Mouse (Mus musculus): ENCODE results near the gene Actr2. TPM values are rescaled to one million over a fixed set of nuclear protein-coding genes. Genes with fewer than 3 reads are reported as not detected.
"Not testable (repeated sequence)": the region's sequence is repeated elsewhere in the genome, so short reads cannot be mapped to it uniquely, and the experiment has no call there.

Gene Actr2
- 75.1 and 78.0 TPM in 2 replicates for polyA plus RNA-seq (2014; fragmentation: Nextera tagmentation; extraction: Ambion mirVana)

DNA sequence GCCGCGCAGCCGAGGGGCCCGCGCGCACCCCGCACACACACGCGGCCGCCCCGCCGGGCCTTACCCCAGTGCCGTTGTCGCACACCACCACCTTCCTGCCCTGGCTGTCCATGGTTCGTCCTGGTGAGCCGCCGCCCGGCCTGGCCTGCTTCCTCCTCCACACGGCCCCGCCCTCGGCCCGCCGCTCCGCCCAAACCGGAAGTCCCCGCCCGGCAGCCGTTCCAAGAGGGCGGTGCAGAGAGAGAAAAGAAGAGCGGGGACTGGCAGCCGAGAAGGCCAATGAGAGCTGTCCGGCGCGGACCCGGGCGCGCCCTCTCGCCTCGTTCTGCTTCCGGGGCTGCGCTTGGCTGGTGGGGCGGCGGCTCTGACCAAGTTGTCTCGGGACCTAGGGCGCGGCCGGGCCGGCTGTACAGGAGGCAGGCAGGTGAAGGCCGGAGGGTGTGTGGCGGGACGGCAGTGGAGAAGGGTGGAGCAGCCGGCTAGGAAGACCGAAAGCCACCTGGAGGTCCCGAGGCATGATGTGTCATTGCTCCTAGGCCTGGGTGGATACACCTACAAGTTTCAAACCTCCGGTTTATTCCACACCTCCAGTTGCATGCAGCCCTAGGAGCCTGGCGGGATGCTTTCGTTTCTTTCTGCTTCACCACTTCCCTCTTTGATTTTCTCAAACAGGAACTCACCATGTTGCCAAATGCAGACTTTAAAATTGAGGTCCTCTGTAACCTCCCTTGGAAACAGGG lies at the start of gene Actr2:
Gene Actr2, minus strand, starts transcription at position 173 of the 740 bp plus-strand sequence.
- peak within 1 kb of the TSS; percentile 91 for H3K27ac ChIP-seq (ENCODE audit: low read depth, low read length)
- peak within 1 kb of the TSS; percentile 94 for H3K4me3 ChIP-seq (ENCODE audit: low read depth, low read length)
- ATAC-seq (ENCODE audit: insufficient read depth, low FRiP score, low TSS enrichment) (peak; percentile 99), DNase-seq (ENCODE audit: low spot score) (peak; percentile 98)
- peaks cover 5% of the 10 kb centered on the region; the same call in 1 of the 2 replicates for H3K4me1 ChIP-seq (ENCODE audit: control insufficient read depth, insufficient read depth, low read length)
- no peaks in the 10 kb centered on the region for H3K27me3 ChIP-seq (ENCODE audit: control insufficient read depth, insufficient read depth, low read length)
- no peaks in the 10 kb centered on the region for H3K9me3 ChIP-seq (ENCODE audit: control insufficient read depth, low read length)
- under 1% methylated on average over 57 of the region's 57 CpGs for WGBS
- peak within 1 kb of the TSS; percentile 69 for H3K4me2 ChIP-seq (ENCODE audit: low read depth)
- no peaks in the 10 kb centered on the region for H3K36me3 ChIP-seq (ENCODE audit: control insufficient read depth, insufficient read depth, low read length)
- peak within 1 kb of the TSS; percentile 88 for H3K9ac ChIP-seq (ENCODE audit: low read length)

GRCm38 (mm10) chr11:20158879-20159278 lies 46.2 kb upstream of the Actr2 start:
- Histone ChIP-seq H3K4me1 (ENCODE audit: control insufficient read depth, insufficient read depth, low read length) (no peaks in the 10 kb centered on the region), H3K9ac (ENCODE audit: low read length) (no peak overlapping the region), H3K4me3 (ENCODE audit: low read depth, low read length) (no peak overlapping the region), H3K27me3 (ENCODE audit: control insufficient read depth, insufficient read depth, low read length) (no peaks in the 10 kb centered on the region), H3K9me3 (ENCODE audit: control insufficient read depth, low read length) (no peaks in the 10 kb centered on the region), H3K27ac (ENCODE audit: low read depth, low read length) (no peak overlapping the region), H3K4me2 (ENCODE audit: low read depth) (no peak overlapping the region), H3K36me3 (ENCODE audit: control insufficient read depth, insufficient read depth, low read length) (no peaks in the 10 kb centered on the region)
- DNase-seq (ENCODE audit: low spot score) (no peak), ATAC-seq (ENCODE audit: insufficient read depth, low FRiP score, low TSS enrichment) (no peak)

GRCm38 (mm10) chr11:20153542-20153941 lies 40.8 kb upstream of the Actr2 start:
- not testable (repeated sequence) for H3K9me3 ChIP-seq (ENCODE audit: control insufficient read depth, low read length)

DNA sequence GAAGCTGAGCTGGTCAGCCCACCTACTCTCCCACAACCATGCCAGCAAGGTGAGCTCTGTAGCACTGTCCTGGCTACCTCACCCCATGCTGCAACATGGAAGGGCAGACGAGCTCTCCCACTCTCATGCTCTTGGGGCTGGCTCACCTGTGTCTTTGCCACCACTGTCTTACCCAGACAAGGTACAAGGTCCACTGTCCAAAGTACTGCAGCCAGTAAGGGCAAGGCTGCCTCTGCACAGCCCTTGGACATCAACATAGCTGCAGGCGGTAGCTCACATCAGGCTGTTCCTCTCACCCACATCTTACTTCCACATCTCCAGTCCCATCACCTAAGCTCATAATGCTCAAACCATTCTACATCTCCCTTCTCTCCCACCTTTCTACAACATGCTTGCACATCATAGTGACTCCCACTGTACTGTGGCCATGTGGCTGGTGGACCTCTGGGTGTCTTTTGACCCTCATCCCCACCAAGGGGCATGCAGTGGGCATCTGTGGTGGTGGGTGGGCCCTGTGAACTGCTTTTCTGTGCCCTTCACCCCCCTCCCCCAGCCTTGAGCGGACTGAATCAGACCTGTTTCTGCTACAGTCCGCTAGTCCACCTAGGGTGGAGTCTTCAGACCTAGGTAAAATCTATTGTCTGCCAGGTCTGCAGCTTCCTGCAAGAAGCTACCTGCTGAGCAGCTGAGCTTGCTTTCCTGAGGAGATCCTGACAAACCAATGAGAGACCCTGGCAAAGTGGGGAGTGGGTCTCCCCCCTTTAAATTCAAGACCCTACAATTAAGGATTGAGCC lies 39.6 kb upstream of the Actr2 start:
- Histone ChIP-seq H3K4me3 (ENCODE audit: low read depth, low read length) (no peak overlapping the region), H3K9ac (ENCODE audit: low read length) (no peak overlapping the region), H3K4me1 (ENCODE audit: control insufficient read depth, insufficient read depth, low read length) (no peaks in the 10 kb centered on the region), H3K27ac (ENCODE audit: low read depth, low read length) (no peak overlapping the region), H3K9me3 (ENCODE audit: control insufficient read depth, low read length) (no peaks in the 10 kb centered on the region), H3K27me3 (ENCODE audit: control insufficient read depth, insufficient read depth, low read length) (no peaks in the 10 kb centered on the region), H3K4me2 (ENCODE audit: low read depth) (no peak overlapping the region), H3K36me3 (ENCODE audit: control insufficient read depth, insufficient read depth, low read length) (no peaks in the 10 kb centered on the region)
- ATAC-seq (ENCODE audit: insufficient read depth, low FRiP score, low TSS enrichment) (no peak), DNase-seq (ENCODE audit: low spot score) (no peak)
- WGBS = 85% methylated on average over 4 of the region's 4 CpGs

More at GRCm38 (mm10) chr11:20153542-20153941, 40.8 kb upstream of the Actr2 start:
- not testable (repeated sequence) for H3K36me3 ChIP-seq (ENCODE audit: control insufficient read depth, insufficient read depth, low read length); H3K9ac ChIP-seq (ENCODE audit: low read length); H3K27ac ChIP-seq (ENCODE audit: low read depth, low read length); H3K4me1 ChIP-seq (ENCODE audit: control insufficient read depth, insufficient read depth, low read length); DNase-seq (ENCODE audit: low spot score); ATAC-seq (ENCODE audit: insufficient read depth, low FRiP score, low TSS enrichment); H3K27me3 ChIP-seq (ENCODE audit: control insufficient read depth, insufficient read depth, low read length); H3K4me2 ChIP-seq (ENCODE audit: low read depth); H3K4me3 ChIP-seq (ENCODE audit: low read depth, low read length)
- WGBS = 86% methylated on average over 5 of the region's 5 CpGs

GRCm38 (mm10) chr11:20151290-20151689 lies 38.6 kb upstream of the Actr2 start:
- no peak overlapping the region for H3K27ac ChIP-seq (ENCODE audit: low read depth, low read length)
- no peaks in the 10 kb centered on the region for H3K9me3 ChIP-seq (ENCODE audit: control insufficient read depth, low read length)
- no peaks in the 10 kb centered on the region for H3K4me1 ChIP-seq (ENCODE audit: control insufficient read depth, insufficient read depth, low read length)
- 88% methylated on average over 5 of the region's 5 CpGs for WGBS
- no peaks in the 10 kb centered on the region for H3K36me3 ChIP-seq (ENCODE audit: control insufficient read depth, insufficient read depth, low read length)
- H3K27me3 ChIP-seq (ENCODE audit: control insufficient read depth, insufficient read depth, low read length) = no peaks in the 10 kb centered on the region
- no peak overlapping the region for H3K4me3 ChIP-seq (ENCODE audit: low read depth, low read length)
- H3K9ac ChIP-seq (ENCODE audit: low read length) = no peak overlapping the region
- no peak for ATAC-seq (ENCODE audit: insufficient read depth, low FRiP score, low TSS enrichment)
- no peak overlapping the region for H3K4me2 ChIP-seq (ENCODE audit: low read depth)
- no peak for DNase-seq (ENCODE audit: low spot score)

GRCm38 (mm10) chr11:20149936-20150335 lies 37.2 kb upstream of the Actr2 start:
- DNase-seq (ENCODE audit: low spot score) (no peak), ATAC-seq (ENCODE audit: insufficient read depth, low FRiP score, low TSS enrichment) (no peak)
- Histone ChIP-seq H3K9ac (ENCODE audit: low read length) (no peak overlapping the region), H3K9me3 (ENCODE audit: control insufficient read depth, low read length) (no peaks in the 10 kb centered on the region), H3K27me3 (ENCODE audit: control insufficient read depth, insufficient read depth, low read length) (no peaks in the 10 kb centered on the region), H3K27ac (ENCODE audit: low read depth, low read length) (no peak overlapping the region), H3K4me3 (ENCODE audit: low read depth, low read length) (no peak overlapping the region), H3K36me3 (ENCODE audit: control insufficient read depth, insufficient read depth, low read length) (no peaks in the 10 kb centered on the region), H3K4me1 (ENCODE audit: control insufficient read depth, insufficient read depth, low read length) (no peaks in the 10 kb centered on the region), H3K4me2 (ENCODE audit: low read depth) (no peak overlapping the region)
- WGBS = 97% methylated on average over 3 of the region's 3 CpGs

GRCm38 (mm10) chr11:20145383-20145782 lies 32.7 kb upstream of the Actr2 start:
- Histone ChIP-seq H3K4me3 (ENCODE audit: low read depth, low read length) (no peak overlapping the region), H3K9ac (ENCODE audit: low read length) (no peak overlapping the region), H3K9me3 (ENCODE audit: control insufficient read depth, low read length) (no peaks in the 10 kb centered on the region), H3K36me3 (ENCODE audit: control insufficient read depth, insufficient read depth, low read length) (no peaks in the 10 kb centered on the region), H3K27me3 (ENCODE audit: control insufficient read depth, insufficient read depth, low read length) (no peaks in the 10 kb centered on the region), H3K4me2 (ENCODE audit: low read depth) (no peak overlapping the region), H3K4me1 (ENCODE audit: control insufficient read depth, insufficient read depth, low read length) (no peaks in the 10 kb centered on the region), H3K27ac (ENCODE audit: low read depth, low read length) (no peak overlapping the region)
- DNase-seq (ENCODE audit: low spot score) = no peak
- 28% methylated on average over 9 of the region's 9 CpGs for WGBS
- no peak for ATAC-seq (ENCODE audit: insufficient read depth, low FRiP score, low TSS enrichment)

DNA sequence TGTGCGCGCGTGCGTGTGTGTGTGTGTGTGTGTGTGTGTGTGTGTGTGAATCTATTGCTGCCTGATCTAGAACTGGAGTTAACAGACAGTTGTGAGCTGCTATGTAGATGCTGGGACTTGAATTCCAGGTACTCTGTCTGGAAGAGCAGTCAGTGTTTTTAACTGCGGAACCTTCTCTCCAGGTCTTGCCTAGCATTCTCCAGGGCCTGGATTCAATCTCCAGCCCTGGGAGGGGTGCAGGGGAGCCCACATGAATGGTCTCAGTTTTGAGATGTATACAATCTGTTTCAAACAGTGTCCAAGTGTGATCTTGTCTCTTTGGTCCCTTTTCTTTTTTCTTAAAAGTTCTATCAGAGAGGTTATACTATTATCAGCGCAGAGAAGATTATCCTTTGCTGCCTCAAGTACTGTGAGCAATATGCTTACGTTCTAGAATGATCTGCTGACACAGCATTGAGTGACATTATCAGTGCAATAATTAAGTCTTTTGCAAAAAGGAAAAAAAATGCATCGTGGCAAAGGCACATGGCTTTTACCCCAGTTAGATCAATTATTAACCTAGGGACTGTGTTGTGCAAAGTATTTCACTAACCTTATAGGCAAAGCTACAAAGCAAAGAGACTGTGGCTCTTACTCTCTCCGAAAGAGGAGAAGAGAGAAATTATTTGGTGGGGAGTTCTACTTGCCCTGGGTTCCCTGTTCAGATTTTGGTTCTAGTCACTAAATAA lies 32.0 kb upstream of the Actr2 start:
- 87% methylated on average over 9 of the region's 9 CpGs for WGBS
- no peak overlapping the region for H3K4me3 ChIP-seq (ENCODE audit: low read depth, low read length)
- no peaks in the 10 kb centered on the region for H3K36me3 ChIP-seq (ENCODE audit: control insufficient read depth, insufficient read depth, low read length)
- H3K4me1 ChIP-seq (ENCODE audit: control insufficient read depth, insufficient read depth, low read length) = no peaks in the 10 kb centered on the region
- H3K27me3 ChIP-seq (ENCODE audit: control insufficient read depth, insufficient read depth, low read length) = no peaks in the 10 kb centered on the region
- no peak overlapping the region for H3K4me2 ChIP-seq (ENCODE audit: low read depth)
- no peak overlapping the region for H3K27ac ChIP-seq (ENCODE audit: low read depth, low read length)
- no peak for ATAC-seq (ENCODE audit: insufficient read depth, low FRiP score, low TSS enrichment)
- H3K9ac ChIP-seq (ENCODE audit: low read length) = no peak overlapping the region
- H3K9me3 ChIP-seq (ENCODE audit: control insufficient read depth, low read length) = no peaks in the 10 kb centered on the region
- no peak for DNase-seq (ENCODE audit: low spot score)

Measured in neural tube, embryonic 11.5 days (tissue).